Mouse (Mus musculus) myocyte (in vitro differentiated cells): ENCODE data around the gene Cnfn.

Experiments used
- CEBPB ChIP-seq: IDR thresholded peaks from 2 replicates; pipeline ENCODE4 v1.6.1; 2011; ENCODE audit warnings: mild to moderate bottlenecking, moderate library complexity; ENCODE audit not compliant: poor library complexity, insufficient read depth, severe bottlenecking
- E2F4 ChIP-seq: IDR thresholded peaks from one replicate; pipeline ENCODE4 v1.6.1; 2011; ENCODE audit warnings: mild to moderate bottlenecking, control low read depth, moderate library complexity; ENCODE audit not compliant: insufficient read depth
- MAX ChIP-seq: IDR thresholded peaks from one replicate; pipeline ENCODE4 v1.6.1; 2011; ENCODE audit warnings: low read depth, mild to moderate bottlenecking, control low read depth
- MYOD1 ChIP-seq, 3 experiments: IDR thresholded peaks; one replicate each; pipeline ENCODE4 v1.6.1; 2011; ENCODE audit warnings: control low read depth in 2 of 3, low read depth in 2 of 3, mild to moderate bottlenecking in 2 of 3, moderate library complexity in 1 of 3; ENCODE audit not compliant: insufficient read length in 2 of 3, control insufficient read depth in 1 of 3
- MYOG ChIP-seq, 3 experiments: IDR thresholded peaks; one replicate each; pipeline ENCODE4 v1.6.1; 2011; ENCODE audit warnings: control low read depth in 2 of 3, low read depth in 2 of 3, mild to moderate bottlenecking in 2 of 3; ENCODE audit not compliant: insufficient read length in 2 of 3, control insufficient read depth in 1 of 3, insufficient read depth in 1 of 3
- POLR2A ChIP-seq: IDR thresholded peaks from one replicate; pipeline ENCODE4 v1.6.1; 2011; ENCODE audit warnings: low read depth, mild to moderate bottlenecking, control low read depth, moderate library complexity; ENCODE audit not compliant: insufficient read length
- POLR2AphosphoS2 ChIP-seq: IDR thresholded peaks from one replicate; pipeline ENCODE4 v1.6.1; 2011; ENCODE audit warnings: low read depth, control low read depth; ENCODE audit not compliant: insufficient read length
- REST ChIP-seq: IDR thresholded peaks from one replicate; pipeline ENCODE4 v1.6.1; 2011; ENCODE audit warnings: mild to moderate bottlenecking, control low read depth, moderate library complexity; ENCODE audit not compliant: insufficient read depth, insufficient read length
- SRF ChIP-seq: IDR thresholded peaks from one replicate; pipeline ENCODE4 v1.6.1; 2011; ENCODE audit warnings: low read depth; ENCODE audit not compliant: control insufficient read depth, insufficient read length
- TCF12 ChIP-seq: IDR thresholded peaks from one replicate; pipeline ENCODE4 v1.6.1; 2011; ENCODE audit warnings: mild to moderate bottlenecking, control low read depth; ENCODE audit not compliant: poor library complexity, insufficient read depth, severe bottlenecking
- TCF3 ChIP-seq: IDR thresholded peaks from one replicate; pipeline ENCODE4 v1.6.1; 2011; ENCODE audit warnings: low read depth, control low read depth; ENCODE audit not compliant: insufficient read length
- USF1 ChIP-seq: IDR thresholded peaks from one replicate; pipeline ENCODE4 v1.6.1; 2011; ENCODE audit warnings: low read depth, mild to moderate bottlenecking, control low read depth, moderate library complexity

GRCm38 (mm10) chr7:25369058-25369749, at the start of gene Cnfn:
- no peak for TF ChIP-seq E2F4
- no peak for TF ChIP-seq POLR2A
- TF ChIP-seq MAX, result no peak
- no peak for TF ChIP-seq TCF12
- TF ChIP-seq POLR2AphosphoS2, result no peak
- TF ChIP-seq CEBPB, result no peak
- no peak for TF ChIP-seq TCF3
- TF ChIP-seq MYOG (IDR thresholded peaks at IDR 0.05; ENCODE audit: control insufficient read depth in 1 of 3, insufficient read depth in 1 of 3, insufficient read length in 2 of 3, low read depth in 2 of 3), result no peak
- no peak for TF ChIP-seq USF1
- TF ChIP-seq REST, result no peak
- TF ChIP-seq MYOD1 (IDR thresholded peaks at IDR 0.05; ENCODE audit: control insufficient read depth in 1 of 3, insufficient read length in 2 of 3, low read depth in 2 of 3), result no peak
- TF ChIP-seq SRF, result no peak
